Mouse (Mus musculus) kidney, embryonic 16.5 days (tissue): ENCODE measurements around the gene Cpne6. TPM values are rescaled to one million over a fixed set of nuclear protein-coding genes. Genes with fewer than 3 reads are reported as not detected.

ENCODE experiments used
- ATAC-seq: fragments of 200-750 bp; cut with Nextera tagmentation; 2 replicates; pipeline ENCODE4 v1.8.0; 2017; ENCODE audit warnings: moderate TSS enrichment; ENCODE audit not compliant: low FRiP score, low TSS enrichment
- H3K27ac ChIP-seq: fragments of 300-500 bp; sonication (generic); 2 replicates; pipeline ENCODE4 v1.5.1; 2014; ENCODE audit warnings: low read length
- H3K27me3 ChIP-seq: fragments of 300-500 bp; sonication (generic); 2 replicates; pipeline ENCODE4 v1.6.1; 2014; ENCODE audit warnings: low read length, control low read depth, mixed read lengths; ENCODE audit not compliant: insufficient read depth
- H3K36me3 ChIP-seq: fragments of 300-500 bp; sonication (generic); 2 replicates; pipeline ENCODE4 v1.6.1; 2014; ENCODE audit warnings: low read length, control low read depth, mixed read lengths; ENCODE audit not compliant: insufficient read depth
- H3K4me1 ChIP-seq: fragments of 300-500 bp; sonication (generic); 2 replicates; pipeline ENCODE4 v1.6.1; 2014; ENCODE audit warnings: low read length, control low read depth, mixed read lengths; ENCODE audit not compliant: insufficient read depth
- H3K4me2 ChIP-seq: fragments of 300-500 bp; sonication (generic); replicated peaks from 2 replicates; pipeline ENCODE4 v1.6.1; 2014; ENCODE audit warnings: low read depth, low read length
- H3K4me3 ChIP-seq: fragments of 300-500 bp; sonication (generic); 2 replicates; pipeline ENCODE4 v1.5.1; 2014; ENCODE audit warnings: mild to moderate bottlenecking, low read length
- H3K9ac ChIP-seq: fragments of 300-500 bp; sonication (generic); replicated peaks from 2 replicates; pipeline ENCODE4 v1.6.1; 2014; ENCODE audit warnings: low read length
- H3K9me3 ChIP-seq: fragments of 300-500 bp; sonication (generic); 2 replicates; pipeline ENCODE4 v1.6.1; 2016; ENCODE audit warnings: low read length, control low read depth
- WGBS: fragments of 180-500 bp; shearing (Covaris S2); extraction: QIAGEN DNeasy Blood & Tissue Kit; methylation state at CpG from one replicate; pipeline ENCODE4 v1.1.7; 2014; 5-methylcytosine and 5-hydroxymethylcytosine counted together
- polyA plus RNA-seq: library from polyadenylated mRNA; unstranded; fragments of >200 nt; fragmentation: Nextera tagmentation; extraction: Ambion mirVana; gene quantifications from 2 replicates; pipeline ENCODE4 v1.2.1, GENCODE M21; 2015

Cpne6 gene
- polyA plus RNA-seq, 1 experiment from 2014 or later: 0.46 TPM

- peak overlapping the region; percentile 90; the same call in 1 of the 2 replicates for H3K9ac ChIP-seq
- 86% methylated on average over 5 of the region's 5 CpGs for WGBS
- H3K27me3 ChIP-seq: no peaks in the 10 kb centered on the region
- peaks cover 10% of the 10 kb centered on the region for H3K4me1 ChIP-seq
- H3K4me2 ChIP-seq: peak overlapping the region; percentile 72; the same call in 1 of the 2 replicates
- no peaks in the 10 kb centered on the region for H3K9me3 ChIP-seq
- no peak overlapping the region for H3K27ac ChIP-seq
- ATAC-seq: no peak
- no peak overlapping the region for H3K4me3 ChIP-seq
- H3K36me3 ChIP-seq: peaks cover 4% of the 10 kb centered on the region; the same call in 1 of the 2 replicates
Measured at GRCm38 (mm10) chr14:55477829-55478228, 32.4 kb upstream of the Cpne6 start.

DNA sequence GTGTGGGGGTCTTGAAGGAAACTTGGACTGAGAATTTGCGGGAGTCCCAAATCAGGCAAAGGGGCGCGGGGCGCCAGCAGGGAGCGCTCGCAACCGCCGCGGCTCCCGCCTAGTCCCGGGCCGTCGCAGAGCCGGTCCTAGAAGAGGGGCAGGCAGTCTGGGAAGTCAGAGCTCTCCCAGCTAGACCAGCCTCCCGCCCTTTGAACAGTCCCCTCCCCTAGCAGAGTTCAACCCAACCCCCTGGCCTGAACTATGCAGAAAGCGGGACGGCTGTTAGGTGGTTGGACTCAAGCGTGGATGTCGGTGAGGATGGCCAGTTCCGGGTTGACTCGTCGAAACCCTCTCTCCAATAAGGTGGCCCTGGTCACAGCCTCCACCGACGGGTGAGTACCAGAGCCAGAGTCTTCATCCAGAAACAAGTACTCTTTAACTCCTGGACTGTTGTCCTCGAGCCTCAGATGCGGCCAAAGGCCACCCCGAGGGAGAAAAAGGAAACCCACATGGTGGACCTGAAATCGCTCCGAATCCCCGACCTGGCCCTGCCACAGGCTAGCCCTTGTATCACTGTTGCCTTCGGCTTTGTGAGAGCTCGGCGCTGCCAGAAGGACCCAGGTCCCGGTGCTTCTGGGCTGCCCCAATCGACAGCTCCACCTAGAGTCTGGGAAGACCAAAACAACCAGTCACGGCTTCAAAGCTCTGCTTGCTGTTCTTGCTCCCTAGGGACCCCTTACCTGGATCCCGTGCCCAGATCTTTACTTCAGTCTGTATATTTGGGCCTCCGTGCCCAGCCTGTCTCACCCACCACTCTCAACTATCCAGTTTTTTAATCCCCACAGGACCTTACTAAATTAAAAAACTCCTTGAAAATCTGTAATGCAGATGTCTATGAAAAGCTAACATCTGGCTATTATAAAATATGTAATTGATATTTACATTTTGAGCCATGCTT is 31.3 kb upstream of the Cpne6 start, which contains the start of gene Dhrs4:
TSS of gene Dhrs4 (plus strand) at position 108 of the 949 bp plus-strand sequence.
- Histone ChIP-seq H3K27ac (peak within 1 kb of the TSS; percentile 93), H3K9me3 (no peaks in the 10 kb centered on the region), H3K4me1 (peaks cover 10% of the 10 kb centered on the region), H3K9ac (peak within 1 kb of the TSS; percentile 90), H3K4me2 (peak within 1 kb of the TSS; percentile 72), H3K4me3 (peak within 1 kb of the TSS; percentile 81), H3K36me3 (peaks cover 4% of the 10 kb centered on the region; the same call in 1 of the 2 replicates), H3K27me3 (no peaks in the 10 kb centered on the region)
- 1% methylated on average over 38 of the region's 38 CpGs for WGBS
- peak; percentile 99 for ATAC-seq

GRCm38 (mm10) chr14:55479629-55480028 is 30.6 kb upstream of the Cpne6 start:
- H3K4me2 ChIP-seq: peak overlapping the region; percentile 72
- peak overlapping the region; percentile 32 for H3K9ac ChIP-seq

DNA sequence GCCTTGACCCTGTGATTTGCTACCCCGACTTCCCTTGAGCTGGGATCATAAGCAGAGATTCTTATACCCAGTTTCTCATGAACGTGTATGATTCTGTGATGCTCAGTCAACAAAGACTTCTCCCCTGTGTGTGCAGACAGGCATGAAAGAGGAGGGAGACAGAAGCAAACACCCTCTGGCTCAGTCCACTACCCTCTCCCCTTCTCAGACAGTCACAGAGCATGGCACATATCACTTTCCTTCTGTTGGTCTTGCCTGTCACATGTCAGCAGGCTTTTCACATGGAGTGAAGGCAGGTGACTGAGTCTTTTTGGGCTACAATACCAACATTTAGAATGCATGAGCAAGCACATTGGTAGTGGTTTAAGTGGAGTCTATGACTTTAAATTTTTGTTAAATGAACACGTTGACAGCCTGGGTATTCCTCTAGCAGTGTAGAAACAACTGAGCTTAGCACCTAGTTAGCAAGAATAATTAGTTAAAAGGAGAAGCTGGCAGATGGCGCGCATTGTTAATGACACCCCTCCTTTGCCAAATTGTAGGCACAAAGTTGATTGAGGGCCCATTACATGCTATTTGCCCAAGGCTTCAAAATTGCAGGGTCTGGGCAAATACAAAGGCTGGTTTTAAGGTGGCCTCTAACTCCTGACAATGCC is 25.7 kb upstream of the Cpne6 start:
- Histone ChIP-seq H3K4me3 (no peak overlapping the region), H3K27ac (no peak overlapping the region), H3K36me3 (peaks cover 22% of the 10 kb centered on the region; the same call in 1 of the 2 replicates), H3K9me3 (no peaks in the 10 kb centered on the region), H3K9ac (no peak overlapping the region), H3K4me2 (no peak overlapping the region), H3K27me3 (no peaks in the 10 kb centered on the region), H3K4me1 (peaks cover 6% of the 10 kb centered on the region)
- WGBS: 64% methylated on average over 5 of the region's 5 CpGs
- no peak for ATAC-seq

More at GRCm38 (mm10) chr14:55479629-55480028, 30.6 kb upstream of the Cpne6 start:
- Histone ChIP-seq H3K9me3 (no peaks in the 10 kb centered on the region), H3K4me3 (peak overlapping the region; percentile 81; the same call in 1 of the 2 replicates), H3K27me3 (no peaks in the 10 kb centered on the region), H3K36me3 (peaks cover 4% of the 10 kb centered on the region; the same call in 1 of the 2 replicates), H3K4me1 (peaks cover 10% of the 10 kb centered on the region), H3K27ac (no peak overlapping the region)
- WGBS: 90% methylated on average over 10 of the region's 10 CpGs
- no peak for ATAC-seq

DNA sequence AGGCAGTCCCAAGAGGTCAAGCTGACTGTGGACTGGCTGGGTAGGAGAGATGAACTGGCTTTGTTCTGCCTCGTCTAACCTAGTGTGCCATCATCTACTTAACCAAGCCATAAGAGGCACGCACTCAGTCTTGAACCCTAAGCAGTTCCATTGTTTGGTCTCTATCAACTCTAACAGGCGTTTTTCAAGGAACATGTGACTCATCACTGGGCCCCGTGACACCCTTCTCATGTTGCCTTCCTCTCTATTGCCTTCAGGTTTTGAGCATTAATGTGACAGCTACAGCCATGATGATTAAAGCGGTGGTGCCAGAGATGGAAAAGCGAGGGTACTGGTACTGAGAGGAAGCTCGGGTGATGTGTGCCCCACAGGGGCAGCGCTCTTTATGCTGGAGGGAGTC is 23.4 kb upstream of the Cpne6 start:
- WGBS: 86% methylated on average over 8 of the region's 8 CpGs
- no peaks in the 10 kb centered on the region for H3K9me3 ChIP-seq

DNA sequence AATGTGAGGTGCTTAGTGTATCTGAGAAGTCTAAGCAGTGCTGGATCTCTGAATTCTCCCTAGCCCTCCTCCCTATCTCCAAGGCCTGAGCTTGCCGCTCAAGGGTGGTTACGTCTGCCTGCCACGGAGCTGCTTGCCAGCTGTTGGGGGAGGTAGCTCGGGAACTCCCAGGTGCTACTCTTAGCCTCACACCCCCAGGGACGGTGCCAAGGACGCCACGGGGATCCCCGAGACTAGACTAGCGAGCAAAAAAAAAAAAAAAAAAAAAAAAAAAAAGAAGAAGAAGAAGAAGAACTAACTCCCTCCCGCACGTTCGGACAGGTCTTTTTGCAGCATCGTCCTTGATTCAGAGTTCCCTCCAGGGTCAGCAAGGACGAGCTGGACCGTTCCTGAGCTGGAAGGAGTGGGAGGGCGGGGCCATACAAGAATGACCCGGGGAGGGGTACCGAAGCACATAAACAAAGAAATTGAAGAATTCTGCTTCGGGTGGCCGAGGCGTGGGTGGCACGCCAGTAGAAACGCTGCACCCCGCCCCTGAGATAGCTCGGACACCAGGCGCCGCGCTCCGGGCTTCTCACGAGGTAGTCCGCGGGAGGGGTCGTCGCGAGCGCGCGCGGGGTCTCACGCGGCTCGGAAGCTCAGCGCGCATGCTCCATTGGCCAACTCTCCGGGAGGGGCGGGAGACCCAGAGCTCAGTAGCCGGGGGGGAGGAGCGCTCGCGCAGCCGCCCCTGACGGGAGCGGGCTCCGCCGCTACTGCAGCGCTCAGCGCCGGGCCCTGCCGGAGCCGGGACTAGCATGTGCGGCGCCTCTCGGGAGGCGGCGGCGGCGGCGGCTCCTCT is 19.7 kb upstream of the Cpne6 start, which contains the start of gene Carmil3:
TSS of gene Carmil3 (plus strand) at position 291 of the 841 bp plus-strand sequence.
- WGBS: under 1% methylated on average over 64 of the region's 68 CpGs
- no peaks in the 10 kb centered on the region for H3K9me3 ChIP-seq
- peaks cover 17% of the 10 kb centered on the region for H3K36me3 ChIP-seq
- H3K4me1 ChIP-seq: peaks cover 6% of the 10 kb centered on the region; the same call in 1 of the 2 replicates
- no peaks in the 10 kb centered on the region for H3K27me3 ChIP-seq
- H3K4me2 ChIP-seq: peak within 1 kb of the TSS; percentile 99
- peak within 1 kb of the TSS; percentile 61 for H3K27ac ChIP-seq
- H3K9ac ChIP-seq: peak within 1 kb of the TSS; percentile 74
- peak within 1 kb of the TSS; percentile 76 for H3K4me3 ChIP-seq
- peak; percentile 84 for ATAC-seq

More for the DNA sequence above, 23.4 kb upstream of the Cpne6 start:
- Histone ChIP-seq H3K4me1 (peaks cover 6% of the 10 kb centered on the region; the same call in 1 of the 2 replicates), H3K27ac (no peak overlapping the region), H3K4me2 (no peak overlapping the region), H3K27me3 (no peaks in the 10 kb centered on the region), H3K36me3 (peaks cover 18% of the 10 kb centered on the region; the same call in 1 of the 2 replicates), H3K4me3 (no peak overlapping the region), H3K9ac (no peak overlapping the region)
- ATAC-seq: no peak

DNA sequence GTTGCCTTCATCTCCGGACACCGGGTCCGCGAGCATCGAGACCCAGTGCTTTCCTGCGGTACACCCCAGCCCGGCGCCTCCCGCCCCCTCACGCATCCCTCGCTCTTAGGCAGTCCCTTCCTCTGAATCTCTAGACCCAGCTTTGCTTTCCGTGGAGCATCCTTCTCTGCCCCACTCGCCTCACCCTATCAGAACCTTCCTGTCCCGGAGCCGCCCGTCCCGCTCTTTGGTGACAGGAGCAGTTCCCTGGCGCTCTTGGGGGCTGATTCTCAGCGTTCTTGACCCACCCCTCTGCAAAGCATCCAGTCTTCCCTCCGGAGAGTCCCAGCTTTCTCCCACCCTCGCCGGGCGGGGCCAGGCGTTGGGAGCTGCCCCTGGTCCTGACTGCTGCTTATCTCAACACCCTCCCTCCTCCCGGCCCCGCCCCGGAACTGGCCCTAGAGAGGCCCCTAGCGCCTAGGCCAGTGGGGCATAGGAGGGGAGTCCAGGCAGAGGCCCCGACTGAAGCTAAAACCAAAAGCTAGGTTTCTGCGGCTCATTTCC is 18.9 kb upstream of the Cpne6 start:
- H3K4me1 ChIP-seq: peaks cover 6% of the 10 kb centered on the region; the same call in 1 of the 2 replicates
- H3K9ac ChIP-seq: peak overlapping the region; percentile 74
- H3K27me3 ChIP-seq: no peaks in the 10 kb centered on the region
- H3K36me3 ChIP-seq: peaks cover 10% of the 10 kb centered on the region; the same call in 1 of the 2 replicates
- peak overlapping the region; percentile 76 for H3K4me3 ChIP-seq
- H3K4me2 ChIP-seq: peak overlapping the region; percentile 99
- WGBS: under 1% methylated on average over 30 of the region's 30 CpGs
- peak; percentile 83 for ATAC-seq
- H3K9me3 ChIP-seq: no peaks in the 10 kb centered on the region
- peak overlapping the region; percentile 61 for H3K27ac ChIP-seq

DNA sequence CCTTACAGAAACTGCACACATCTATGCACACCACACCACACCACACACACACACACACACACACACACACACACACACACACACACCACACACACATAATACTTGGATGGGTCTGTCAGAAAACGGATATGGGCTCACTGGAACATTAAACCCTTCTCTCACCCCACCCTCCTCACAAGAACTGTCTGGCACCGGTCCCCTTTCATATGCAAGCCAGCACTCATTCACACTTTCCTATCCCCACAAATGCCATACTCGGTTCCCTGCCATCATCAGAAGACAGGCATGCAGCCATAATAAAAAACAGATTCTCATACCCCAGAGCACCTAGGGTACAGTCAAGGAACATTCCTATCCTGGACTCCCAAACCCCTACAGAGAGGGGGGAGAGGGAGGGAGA is 18.1 kb upstream of the Cpne6 start:
- H3K4me1 ChIP-seq: peaks cover 6% of the 10 kb centered on the region; the same call in 1 of the 2 replicates
- H3K36me3 ChIP-seq: peaks cover 10% of the 10 kb centered on the region; the same call in 1 of the 2 replicates
- no peak overlapping the region for H3K9ac ChIP-seq
- H3K4me2 ChIP-seq: no peak overlapping the region
- WGBS: 36% methylated on average over 3 of the region's 3 CpGs
- H3K4me3 ChIP-seq: no peak overlapping the region
- H3K27me3 ChIP-seq: no peaks in the 10 kb centered on the region
- no peak overlapping the region for H3K27ac ChIP-seq
- no peaks in the 10 kb centered on the region for H3K9me3 ChIP-seq
- ATAC-seq: no peak
